Mouse (Mus musculus): ENCODE measurements around the gene Pcp4. TPM values are rescaled to one million over a fixed set of nuclear protein-coding genes. Genes with fewer than 3 reads are reported as not detected.

Pcp4 gene
- total RNA-seq, 4 experiments from 2014 or later, result 7.1 to 14.6 (median 9.6) TPM

DNA sequence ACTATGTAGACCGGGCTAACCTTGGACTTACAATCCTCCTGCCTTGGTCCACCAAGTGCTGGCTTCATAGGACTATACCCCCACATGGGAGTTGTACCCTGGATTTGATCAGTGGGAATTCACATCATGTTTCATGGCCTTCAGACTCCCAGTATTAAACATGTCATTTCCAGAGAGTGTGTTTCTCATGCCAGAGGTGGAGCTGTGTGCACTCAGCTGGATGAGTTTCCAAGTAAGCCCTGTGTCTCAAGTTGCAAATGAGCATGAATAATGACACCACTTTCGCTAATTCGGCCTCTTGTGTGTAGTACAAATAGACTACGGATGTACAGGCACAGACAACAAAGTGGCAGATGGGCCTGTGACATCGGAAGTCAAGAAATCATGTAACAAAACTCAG, 20.6 kb downstream of the Pcp4 start:
- DNase-seq, result no peak

GRCm38 (mm10) chr16:96491530-96491929, 24.1 kb downstream of the Pcp4 start:
- DNase-seq, result no peak

DNA sequence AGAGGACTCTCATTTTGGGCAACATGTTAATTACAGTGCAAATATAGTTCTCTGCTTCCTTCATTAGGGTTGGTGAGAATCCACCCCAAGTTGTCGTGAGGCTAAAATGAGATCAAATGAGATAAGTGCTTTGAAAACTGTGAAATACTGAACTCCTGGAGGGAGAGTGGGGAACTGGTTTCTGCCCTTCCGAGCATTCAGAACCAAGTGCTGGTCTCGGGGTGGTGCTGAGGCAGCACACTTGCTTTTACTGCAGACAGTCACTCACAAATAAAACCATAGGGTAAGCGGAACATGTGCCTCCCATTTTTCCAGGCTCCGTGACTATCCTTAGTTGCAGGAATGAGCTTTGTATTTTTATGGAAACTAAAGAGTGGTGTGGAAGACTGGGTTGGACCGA, 26.7 kb downstream of the Pcp4 start:
- no peak for DNase-seq

- no peak for DNase-seq
Measured at GRCm38 (mm10) chr16:96498951-96499350, 31.5 kb downstream of the Pcp4 start.

DNA sequence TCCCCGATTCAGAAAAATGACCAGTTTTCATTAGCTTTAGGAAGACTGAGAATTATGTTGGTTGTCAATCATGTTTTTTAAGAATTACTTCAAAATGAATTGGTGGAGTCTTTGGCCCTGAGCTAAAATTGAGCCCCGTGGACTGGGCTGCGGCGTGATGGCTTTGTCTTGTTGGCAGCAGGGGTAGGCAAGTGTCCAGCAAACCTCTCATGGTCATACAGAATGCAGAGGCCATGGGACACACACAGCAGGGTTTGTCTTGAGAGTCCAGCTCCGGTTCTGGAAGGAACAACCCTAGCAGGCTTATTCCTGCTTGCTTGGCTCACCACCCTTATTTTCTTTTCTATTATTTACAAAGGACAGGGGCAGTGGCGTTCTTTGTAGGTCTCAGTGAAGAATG, 33.8 kb downstream of the Pcp4 start:
- DNase-seq, result no peak

DNA sequence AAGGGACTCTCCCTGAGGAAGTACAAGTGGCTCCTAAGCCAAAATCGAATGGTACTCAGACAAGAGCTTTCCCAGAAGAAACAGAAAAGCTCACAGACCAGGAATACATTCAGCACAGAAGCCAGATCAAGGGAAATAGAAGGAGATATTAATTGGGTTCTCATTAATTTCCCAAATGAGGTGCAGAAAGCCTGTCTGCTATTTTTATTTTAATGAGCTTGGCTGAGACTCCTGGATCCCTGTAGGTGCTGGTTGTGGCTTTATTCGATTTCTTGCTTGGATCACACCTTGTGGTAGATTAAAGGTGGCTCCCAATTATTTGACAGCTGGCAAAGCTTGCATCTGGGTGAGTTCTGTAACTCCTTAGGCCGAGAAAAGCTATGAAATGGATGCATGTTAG, 35.2 kb downstream of the Pcp4 start:
- no peak for DNase-seq

DNA sequence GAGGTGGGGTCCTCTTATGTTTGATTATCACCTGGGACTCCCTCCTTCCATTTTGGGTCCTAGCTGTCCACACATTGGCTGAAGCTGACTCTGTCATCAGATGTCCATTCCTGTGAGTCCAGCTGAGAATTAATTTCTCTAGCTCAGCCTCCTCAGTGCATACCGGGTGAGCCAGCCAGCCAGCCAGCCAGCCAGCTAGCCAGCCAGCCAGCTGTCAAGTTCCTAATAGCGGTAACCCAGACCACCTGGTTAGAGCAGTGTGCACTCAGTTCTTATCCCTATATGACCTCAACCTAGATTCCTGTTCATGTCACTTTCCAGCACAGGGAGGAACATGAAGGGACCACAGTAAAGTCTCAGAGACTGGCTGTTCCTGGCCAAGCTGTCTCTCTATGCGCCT, 47.1 kb downstream of the Pcp4 start:
- DNase-seq, result no peak

- no peak for DNase-seq
Measured at GRCm38 (mm10) chr16:96527476-96527875, 60.1 kb downstream of the Pcp4 start.

GRCm38 (mm10) chr16:96528471-96528870, 61.1 kb downstream of the Pcp4 start:
- DNase-seq, result no peak

DNA sequence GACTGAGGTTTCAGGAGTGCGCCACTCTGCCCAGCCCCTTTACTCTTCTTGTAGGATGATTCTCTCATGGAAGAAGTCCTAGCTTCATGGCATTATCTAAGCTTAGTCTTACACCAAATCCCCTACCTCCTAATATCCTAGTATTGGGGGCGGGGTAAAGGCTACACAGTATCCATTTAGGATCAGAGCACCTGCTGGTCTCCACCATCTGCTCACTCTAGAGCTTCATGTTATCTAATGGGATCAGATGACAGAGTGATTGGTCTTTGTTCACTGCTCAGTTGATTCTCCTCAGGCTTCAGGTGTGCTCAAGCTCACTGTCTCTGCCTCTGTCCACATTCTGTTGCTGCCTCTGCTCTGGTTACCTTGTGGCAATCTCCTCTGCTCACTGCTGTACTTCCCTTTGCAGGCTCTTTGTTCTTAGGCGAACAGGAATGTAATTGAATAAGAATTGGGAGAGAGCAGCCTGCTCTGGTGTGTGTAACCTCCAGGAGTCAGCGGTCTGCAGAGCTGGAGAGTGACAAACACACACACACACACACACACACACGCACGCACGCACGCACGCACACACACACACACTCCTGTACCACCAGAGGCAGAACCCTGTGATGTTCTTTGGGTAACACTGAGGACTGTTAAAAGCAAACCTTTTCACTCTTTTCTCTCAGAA, 62.6 kb downstream of the Pcp4 start:
- DNase-seq, result no peak

GRCm38 (mm10) chr16:96530569-96530898, 63.1 kb downstream of the Pcp4 start:
- no peak for DNase-seq

DNA sequence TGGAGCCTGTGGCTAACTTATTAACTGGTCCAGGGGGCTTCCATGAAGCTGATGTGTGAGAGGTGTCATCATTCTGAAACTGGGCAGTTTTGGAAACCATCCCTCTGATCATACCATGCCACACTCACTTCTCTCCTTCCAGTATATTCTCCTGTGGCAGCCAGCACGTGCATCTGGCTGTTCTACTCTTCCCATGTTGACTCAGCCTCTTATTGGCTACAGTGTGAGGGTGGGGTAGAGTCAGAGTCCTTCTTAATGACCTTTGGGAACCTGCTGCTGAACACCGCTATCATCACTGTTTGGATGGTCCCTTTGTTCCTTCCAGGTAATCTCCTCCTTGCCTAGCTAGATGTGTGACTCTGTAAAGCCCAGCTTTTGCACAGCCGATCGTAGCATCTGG, 63.6 kb downstream of the Pcp4 start:
- DNase-seq, result no peak

- no peak for DNase-seq
Measured at GRCm38 (mm10) chr16:96533710-96534109, 66.3 kb downstream of the Pcp4 start.

DNA sequence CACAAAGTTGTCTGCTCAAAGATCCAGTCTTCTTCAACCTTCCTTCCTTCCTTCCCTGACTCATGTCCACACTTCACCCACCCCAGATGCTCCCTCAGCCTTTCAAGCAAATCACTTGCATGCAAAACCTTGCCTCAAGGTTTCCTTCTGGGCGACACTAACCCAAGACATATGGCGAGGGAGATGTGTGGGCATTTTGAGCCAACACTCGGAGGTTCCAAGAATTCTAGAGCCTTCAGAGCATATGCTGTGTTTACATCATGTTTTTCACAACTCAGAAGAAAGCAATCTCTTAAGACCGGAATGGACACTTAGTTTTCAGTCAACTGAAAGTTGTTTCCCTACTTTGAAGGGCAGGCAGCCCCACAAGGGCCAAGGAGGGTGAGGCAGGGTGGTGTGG, 67.9 kb downstream of the Pcp4 start:
- DNase-seq, result no peak

DNA sequence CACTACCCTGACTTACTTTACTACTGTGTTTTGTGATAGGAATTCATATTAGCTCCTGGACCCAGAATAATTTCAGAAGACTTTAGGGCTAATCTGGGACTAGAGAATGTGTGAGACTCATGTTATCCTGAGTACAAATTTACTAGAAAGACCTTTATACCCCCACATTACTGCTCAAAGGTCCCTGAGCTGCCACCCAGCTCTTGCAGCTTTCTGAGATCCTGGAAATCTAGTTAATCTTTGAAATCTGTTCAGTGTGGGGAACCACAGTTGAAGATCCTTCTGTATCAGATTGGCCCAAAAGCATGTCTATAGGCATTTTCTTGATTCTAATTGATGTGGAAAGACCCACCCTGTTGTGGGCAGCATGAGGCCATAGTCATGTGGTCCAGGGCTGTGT, 69.0 kb downstream of the Pcp4 start:
- no peak for DNase-seq

DNA sequence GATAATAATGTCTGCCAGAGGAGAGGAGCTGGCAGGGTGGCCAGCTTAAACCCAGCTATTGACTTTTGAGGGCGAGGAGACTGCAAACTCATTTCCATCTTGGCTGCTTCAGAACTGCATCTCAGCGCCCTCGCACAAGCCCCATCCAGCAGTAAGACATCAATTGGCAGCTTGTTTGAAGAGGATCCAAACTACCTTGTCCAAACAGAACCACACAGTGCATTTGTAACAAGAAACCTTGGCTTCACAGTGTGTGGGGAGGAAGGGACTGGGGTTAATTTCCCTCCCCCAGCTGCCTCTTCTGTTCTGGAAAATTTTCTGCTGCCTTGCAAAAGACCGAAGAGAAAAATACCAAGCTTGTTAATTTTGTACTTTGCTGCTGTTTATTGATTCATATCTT, 71.7 kb downstream of the Pcp4 start:
- no peak for DNase-seq

GRCm38 (mm10) chr16:96541056-96541455, 73.7 kb downstream of the Pcp4 start:
- no peak for DNase-seq

- no peak for DNase-seq
Measured at GRCm38 (mm10) chr16:96552680-96553079, 85.3 kb downstream of the Pcp4 start.

DNA sequence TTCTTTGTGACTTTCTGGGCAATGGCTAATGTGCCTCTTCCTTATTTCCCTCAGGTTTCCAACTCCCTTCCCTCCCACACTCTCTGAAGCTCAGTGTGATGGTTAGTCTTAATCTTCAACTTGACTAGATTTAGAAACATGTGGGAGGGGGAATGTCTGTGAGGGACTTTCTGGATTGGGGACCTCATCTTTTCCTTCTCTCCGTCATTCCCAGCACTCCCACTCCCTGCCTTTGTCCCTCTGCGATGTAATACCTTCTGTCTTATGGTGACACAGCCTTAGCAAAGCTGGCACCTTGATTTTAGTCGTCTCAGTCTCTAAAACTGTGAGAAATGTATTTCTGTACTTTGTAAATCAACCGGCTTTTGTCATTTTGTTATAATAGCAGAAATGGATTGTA, 88.0 kb downstream of the Pcp4 start:
- DNase-seq, result no peak

DNA sequence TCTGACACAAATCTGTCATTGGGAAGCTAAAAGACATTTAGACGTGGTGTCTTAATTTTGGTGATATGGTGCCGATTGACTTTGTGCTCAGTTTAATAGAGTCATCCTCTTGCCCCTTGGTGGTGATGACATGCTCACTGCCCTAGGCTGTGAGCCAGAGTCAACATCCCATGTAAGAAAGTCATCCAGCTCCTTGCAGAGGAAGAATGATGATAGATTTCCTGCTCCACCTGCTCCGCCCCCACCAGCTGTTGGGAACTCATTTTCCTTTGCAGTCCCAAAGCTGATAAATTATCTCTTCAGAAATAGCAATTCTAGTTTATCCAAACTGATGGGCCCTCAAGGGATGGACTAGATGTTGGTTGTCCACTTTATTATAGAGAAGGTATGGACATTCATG, 89.2 kb downstream of the Pcp4 start:
- no peak for DNase-seq

DNA sequence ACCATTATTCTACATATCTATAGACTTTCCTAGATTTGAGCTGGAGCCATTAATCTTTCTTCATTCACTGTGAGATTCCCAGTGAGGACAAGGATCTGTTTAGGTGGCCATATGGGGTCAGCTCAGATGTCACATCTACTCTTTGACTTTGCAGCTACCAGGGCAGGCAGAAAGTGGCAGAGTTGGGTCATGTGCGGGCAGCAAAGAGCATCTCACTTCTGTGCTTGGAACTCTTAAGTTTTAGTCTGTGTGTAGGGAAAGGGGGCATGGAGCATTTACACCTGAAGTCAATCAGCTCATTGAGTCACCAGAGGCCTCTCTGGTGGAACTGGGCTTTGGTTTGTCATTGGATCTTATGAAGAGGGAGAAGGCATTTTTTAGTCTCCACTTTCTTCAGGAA, 90.9 kb downstream of the Pcp4 start:
- DNase-seq, result no peak

GRCm38 (mm10) chr16:96559796-96560195, 92.4 kb downstream of the Pcp4 start:
- no peak for DNase-seq

GRCm38 (mm10) chr16:96563350-96564257, 96.2 kb downstream of the Pcp4 start:
- DNase-seq, result no peak

- no peak for DNase-seq
Measured at GRCm38 (mm10) chr16:96567428-96567827, 100.0 kb downstream of the Pcp4 start.
